Mouse (Mus musculus) MEL (cell line): ENCODE measurements around the gene Rps6ka1.

Experiments
- CHD2 ChIP-seq: IDR thresholded peaks from 2 replicates; pipeline ENCODE4 v1.6.1; 2011; ENCODE audit warnings: low read length, improper control_type of control experiment
- CTCF ChIP-seq, 3 experiments: IDR thresholded peaks in 2 of 3; conservative IDR thresholded peaks in 1 of 3; 2 replicates each; pipeline ENCODE4 v1.5.1; 2011 to 2012; ENCODE audit warnings: low read length in 3 of 3, low read depth in 2 of 3, mild to moderate bottlenecking in 2 of 3, improper control_type of control experiment in 1 of 3, inconsistent platforms in 1 of 3, mixed read lengths in 1 of 3, moderate library complexity in 1 of 3; ENCODE audit not compliant: control insufficient read depth in 1 of 3, insufficient read depth in 1 of 3, poor library complexity in 1 of 3, severe bottlenecking in 1 of 3
- E2F4 ChIP-seq: IDR thresholded peaks from 2 replicates; pipeline ENCODE4 v1.6.1; 2011; ENCODE audit warnings: low read depth, low read length, improper control_type of control experiment, borderline replicate concordance
- GABPA ChIP-seq: IDR thresholded peaks from 2 replicates; pipeline ENCODE4 v1.6.1; 2012; ENCODE audit warnings: low read depth, mild to moderate bottlenecking, inconsistent platforms, low read length, improper control_type of control experiment, moderate library complexity
- GATA1 ChIP-seq: IDR thresholded peaks from 2 replicates; pipeline ENCODE4 v1.6.1; 2011; ENCODE audit warnings: low read depth, low read length, improper control_type of control experiment
- HCFC1 ChIP-seq: IDR thresholded peaks from 2 replicates; pipeline ENCODE4 v1.6.1; 2012; ENCODE audit warnings: low read depth, mild to moderate bottlenecking, inconsistent platforms, low read length, improper control_type of control experiment, moderate library complexity
- MYC ChIP-seq: IDR thresholded peaks from 2 replicates; pipeline ENCODE4 v1.6.1; 2011; ENCODE audit warnings: low read depth, mild to moderate bottlenecking, low read length, improper control_type of control experiment, moderate library complexity
- POLR2A ChIP-seq, 2 experiments: IDR thresholded peaks; 2 replicates each; pipeline ENCODE4 v1.6.1; 2011 to 2012; ENCODE audit warnings: low read length in 2 of 2, mild to moderate bottlenecking in 2 of 2, control low read depth in 1 of 2, improper control_type of control experiment in 1 of 2, low read depth in 1 of 2, moderate library complexity in 1 of 2; ENCODE audit not compliant: control insufficient read depth in 1 of 2, insufficient read depth in 1 of 2, poor library complexity in 1 of 2
- RCOR1 ChIP-seq: IDR thresholded peaks from 2 replicates; pipeline ENCODE4 v1.6.1; 2012; ENCODE audit warnings: low read depth, mild to moderate bottlenecking, inconsistent platforms, low read length, improper control_type of control experiment
- TAL1 ChIP-seq: IDR thresholded peaks from 2 replicates; pipeline ENCODE4 v1.6.1; 2012; ENCODE audit warnings: mild to moderate bottlenecking, inconsistent platforms, low read length, moderate library complexity, mixed read lengths

DNA sequence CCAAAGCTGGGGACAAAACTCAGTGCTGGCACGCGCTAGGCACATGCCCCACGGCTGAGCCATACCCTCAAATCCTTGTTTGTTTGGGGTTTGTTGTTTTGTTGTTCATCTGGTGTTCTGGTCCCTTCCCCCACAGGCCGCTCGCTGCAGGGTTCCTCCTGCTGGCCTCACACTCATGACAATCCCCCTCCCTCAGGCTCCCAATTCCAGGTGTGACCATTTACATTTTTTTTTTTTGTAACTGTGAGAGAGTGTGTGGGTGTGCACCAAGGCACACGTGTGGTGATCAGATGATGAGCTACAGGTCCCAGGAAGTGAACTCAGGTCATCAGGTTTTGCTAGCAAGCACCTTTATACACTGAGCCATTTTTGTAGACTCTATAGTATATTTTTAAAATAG lies 87.0 kb downstream of the Rps6ka1 start:
- TF ChIP-seq GABPA, result no peak
- TF ChIP-seq POLR2A (IDR thresholded peaks at IDR 0.05; ENCODE audit: control insufficient read depth in 1 of 2, insufficient read depth in 1 of 2, low read depth in 1 of 2, low read length in 2 of 2, poor library complexity in 1 of 2), result no peak
- TF ChIP-seq CHD2, result no peak
- TF ChIP-seq TAL1, result no peak
- TF ChIP-seq RCOR1, result no peak
- TF ChIP-seq CTCF (IDR thresholded peaks at IDR 0.05 in 2 of 3, conservative IDR thresholded peaks at IDR 0.05 in 1 of 3; ENCODE audit: control insufficient read depth in 1 of 3, insufficient read depth in 1 of 3, low read depth in 2 of 3, low read length in 3 of 3, poor library complexity in 1 of 3, severe bottlenecking in 1 of 3), result no peak
- TF ChIP-seq GATA1, result no peak
- no peak for TF ChIP-seq MYC
- no peak for TF ChIP-seq E2F4
- no peak for TF ChIP-seq HCFC1
